In genomic region chr13:42607735-42608134, GRCm38 (mm10) we compare ENCODE assay signal across 25 mouse cellular contexts.
"Had no signal": no experiment of that assay in that cellular context is flagged by ENCODE, and none has a peak within 500 bp of the region (broad histone marks: within the 10 kb centered on the region; RNA-seq: fewer than 3 reads in every experiment).

No protein-coding gene starts in this region.

- H3K4me1 ChIP-seq: heart, embryonic 15.5 days; hindbrain, embryonic 13.5 days; hindbrain, embryonic 15.5 days; limb, embryonic 10.5 days; limb, embryonic 12.5 days; liver, embryonic 13.5 days had no signal

- DNase-seq: gastrocnemius, postnatal 14 days; gastrocnemius, postnatal 36 days; heart, adult 11 months; heart, adult 2 months; heart, postnatal 14 days; heart, postnatal 36 days; kidney, adult 11 months; kidney, adult 8-10 months; kidney, postnatal 10 days; kidney, postnatal 25 days; kidney, postnatal 4 days; liver; liver, embryonic 13.5 days had no signal

- H3K36me3 ChIP-seq: heart, embryonic 13.5 days; heart, embryonic 15.5 days; hindbrain, embryonic 13.5 days; hindbrain, embryonic 15.5 days; limb, embryonic 10.5 days; limb, embryonic 12.5 days; liver, embryonic 13.5 days had no signal

- H3K27me3 ChIP-seq: heart, embryonic 13.5 days; heart, embryonic 15.5 days; hindbrain, embryonic 13.5 days; hindbrain, embryonic 15.5 days; limb, embryonic 12.5 days; liver, embryonic 13.5 days had no signal

- ATAC-seq: hindbrain, postnatal 0 days; intestine, embryonic 16.5 days had no signal

- H3K27ac ChIP-seq: heart, adult 2 months; heart, embryonic 13.5 days; heart, embryonic 15.5 days; hindbrain, embryonic 13.5 days; hindbrain, embryonic 15.5 days; hindbrain, postnatal 0 days; layer of hippocampus, adult 2 months; left cerebral cortex, adult 2 months; limb, embryonic 10.5 days; limb, embryonic 12.5 days; liver, embryonic 13.5 days had no signal

- H3K9ac ChIP-seq: heart, embryonic 13.5 days; heart, embryonic 15.5 days; hindbrain, embryonic 13.5 days; hindbrain, embryonic 15.5 days; limb, embryonic 12.5 days; liver, embryonic 13.5 days had no signal

- H3K9me3 ChIP-seq: heart, embryonic 13.5 days; heart, embryonic 15.5 days; hindbrain, embryonic 13.5 days; hindbrain, embryonic 15.5 days; limb, embryonic 10.5 days; limb, embryonic 12.5 days; liver, embryonic 13.5 days had no signal

- H3K4me3 ChIP-seq: heart, adult 2 months; heart, embryonic 13.5 days; heart, embryonic 15.5 days; hindbrain, embryonic 13.5 days; hindbrain, embryonic 15.5 days; layer of hippocampus, adult 2 months; left cerebral cortex, adult 2 months; limb, embryonic 10.5 days; limb, embryonic 12.5 days; liver, embryonic 13.5 days had no signal

- H3K4me2 ChIP-seq: heart, embryonic 11.5 days; heart, embryonic 13.5 days; heart, embryonic 15.5 days; hindbrain, embryonic 13.5 days; hindbrain, embryonic 15.5 days; limb, embryonic 12.5 days; liver, embryonic 11.5 days; liver, embryonic 13.5 days had no signal
